Mouse (Mus musculus): ENCODE measurements around the gene Serpina10. TPM values are rescaled to one million over a fixed set of nuclear protein-coding genes. Genes with fewer than 3 reads are reported as not detected.

Gene Serpina10
- polyA plus RNA-seq (2012; rRNA removed), result 0.93 and 2.9 TPM in 2 replicates

GRCm38 (mm10) chr12:103631203-103631612, at the start of gene Serpina10:
Serpina10 (minus strand) TSS chr12:103631444.

GRCm38 (mm10) chr12:103676039-103676438, 44.8 kb upstream of the Serpina10 start, which contains the start of gene Serpina16:
Serpina16 (minus strand) TSS chr12:103676139.

GRCm38 (mm10) chr12:103656848-103657626, 25.8 kb upstream of the Serpina10 start, which contains the start of gene Serpina6:
Serpina6 (minus strand) TSS chr12:103657212.

Other genes with a start within 250 kb of the Serpina10 start
- 7.1 and 9.7 TPM in 2 replicates for gene Otub2, start 242.8 kb downstream of the Serpina10 start, polyA plus RNA-seq (2012; rRNA removed)
- 0.94 and 0.96 TPM in 2 replicates for gene 9330161L09Rik, start 223.6 kb downstream of the Serpina10 start, polyA plus RNA-seq (2012; rRNA removed)
- 64.5 and 84.8 TPM in 2 replicates for gene Ddx24, start 205.6 kb downstream of the Serpina10 start, polyA plus RNA-seq (2012; rRNA removed)
- 5.0 and 7.8 TPM in 2 replicates for gene Ifi27, start 197.2 kb downstream of the Serpina10 start, polyA plus RNA-seq (2012; rRNA removed)
- gene Ifi27l2a, start 187.8 kb downstream of the Serpina10 start, polyA plus RNA-seq (2012; rRNA removed), result 0.52 and 2.0 TPM in 2 replicates
- not detected in 2 replicates for gene Ifi27l2b, start 174.2 kb downstream of the Serpina10 start, polyA plus RNA-seq (2012; rRNA removed)
- gene Ppp4r4, start 99.2 kb downstream of the Serpina10 start, polyA plus RNA-seq (2012; rRNA removed), result 4.2 and 4.7 TPM in 2 replicates
- gene Serpina6, start 25.8 kb upstream of the Serpina10 start, polyA plus RNA-seq (2012; rRNA removed), result 19.6 and 42.2 TPM in 2 replicates
- gene Serpina16, start 44.7 kb upstream of the Serpina10 start, polyA plus RNA-seq (2012; rRNA removed), result 0.05 TPM in 1 of 2 replicates, not detected in the other
- not detected in 2 replicates for gene Serpina1f, start 64.1 kb upstream of the Serpina10 start, polyA plus RNA-seq (2012; rRNA removed)
- 1.9 and 3.2 TPM in 2 replicates for gene Serpina1d, start 142.1 kb upstream of the Serpina10 start, polyA plus RNA-seq (2012; rRNA removed)
- gene Serpina1b, start 198.9 kb upstream of the Serpina10 start, polyA plus RNA-seq (2012; rRNA removed), result 18.4 and 34.2 TPM in 2 replicates
- gene Serpina1a, start 232.1 kb upstream of the Serpina10 start, polyA plus RNA-seq (2012; rRNA removed), result 9.9 and 15.6 TPM in 2 replicates

All from central nervous system, embryonic 11.5 days (tissue).